Mouse (Mus musculus): ENCODE measurements at regions not wholly inside any gene's neighbourhood (a gene's known extent, or its start where the extent isn't known, plus 50 kb on each side); places are given as distances from the start of the nearest gene placed in this dataset.

DNA sequence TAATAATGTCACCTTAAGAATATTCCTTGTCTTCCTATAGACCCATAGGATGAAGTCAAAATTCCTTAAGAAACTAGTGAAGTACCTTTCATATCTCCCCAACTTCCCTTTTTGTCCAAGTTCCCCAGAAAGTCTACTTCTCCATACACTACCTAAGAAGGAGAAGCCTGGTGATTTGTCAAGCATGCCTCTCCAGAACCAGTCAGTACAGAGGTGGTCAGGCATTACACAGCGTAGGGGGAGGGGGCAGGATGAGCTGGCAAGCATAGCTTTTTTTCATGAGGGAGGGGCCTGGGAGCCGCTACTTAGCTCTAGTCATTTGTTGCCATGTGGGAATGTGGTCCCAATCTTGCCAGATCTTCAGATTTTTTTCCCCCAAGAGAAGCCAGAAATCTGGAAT is 54.0 kb upstream of the Satb2 start:
- no peak for DNase-seq (ENCODE audit: low spot score in 2 of 2)

DNA sequence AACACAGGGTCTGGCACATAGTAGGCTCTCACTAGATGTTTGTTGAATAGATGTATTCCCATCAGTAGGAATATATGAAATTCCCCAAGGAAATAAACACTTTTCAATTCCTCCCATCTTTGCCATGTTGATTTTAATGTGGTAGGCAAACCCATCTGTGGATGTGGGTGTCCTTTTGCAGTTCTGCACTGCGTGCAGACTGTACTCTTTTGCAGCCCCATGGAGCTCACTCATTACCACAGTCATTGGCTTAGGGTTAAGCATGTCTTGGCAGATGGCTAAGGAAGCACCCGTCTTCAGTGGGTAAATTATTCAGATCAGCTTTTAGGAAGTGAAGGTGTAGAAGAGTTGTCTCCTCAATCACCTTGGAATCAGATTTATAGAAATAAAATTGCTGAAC is 54.8 kb upstream of the Satb2 start:
- DNase-seq (ENCODE audit: low spot score in 2 of 2) = no peak

DNA sequence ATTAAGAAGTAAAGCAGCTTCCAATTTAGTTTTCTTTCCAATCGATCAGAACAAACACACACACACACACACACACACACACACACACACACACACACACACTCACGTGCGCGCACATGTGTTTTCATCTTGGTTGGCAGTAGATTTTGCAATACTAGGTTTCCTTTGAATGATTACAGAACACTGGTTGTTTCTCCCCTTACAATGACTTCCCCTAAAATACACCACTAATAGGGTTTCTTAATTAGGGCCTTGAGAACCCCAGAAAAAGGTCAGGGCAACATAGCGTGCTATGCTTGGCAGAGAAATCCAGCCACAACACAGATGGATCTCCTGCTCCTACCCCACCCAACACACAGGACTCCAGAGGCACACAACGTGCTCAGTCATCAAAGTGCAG is 56.0 kb upstream of the Satb2 start:
- no peak for DNase-seq (ENCODE audit: low spot score in 2 of 2)

DNA sequence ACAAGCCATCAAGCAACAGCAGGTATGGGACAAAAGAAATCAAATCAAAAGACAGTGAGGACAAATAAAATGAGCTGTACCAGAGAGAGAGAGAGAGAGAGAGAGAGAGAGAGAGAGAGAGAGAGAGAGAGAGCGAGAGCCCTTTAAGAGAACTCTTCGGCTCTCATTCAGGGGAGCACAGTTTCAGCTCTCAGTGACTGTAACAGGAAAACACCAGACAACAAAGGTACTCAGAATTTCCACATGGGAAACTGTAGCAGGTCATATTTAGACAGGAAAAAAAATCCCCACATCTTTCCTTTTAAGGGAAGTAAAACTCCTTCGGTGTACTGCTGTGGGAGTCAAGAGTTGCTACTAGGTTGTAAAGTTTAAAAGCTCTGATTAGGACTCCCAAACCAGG is 57.9 kb upstream of the Satb2 start:
- no peak for DNase-seq (ENCODE audit: low spot score in 2 of 2)

DNA sequence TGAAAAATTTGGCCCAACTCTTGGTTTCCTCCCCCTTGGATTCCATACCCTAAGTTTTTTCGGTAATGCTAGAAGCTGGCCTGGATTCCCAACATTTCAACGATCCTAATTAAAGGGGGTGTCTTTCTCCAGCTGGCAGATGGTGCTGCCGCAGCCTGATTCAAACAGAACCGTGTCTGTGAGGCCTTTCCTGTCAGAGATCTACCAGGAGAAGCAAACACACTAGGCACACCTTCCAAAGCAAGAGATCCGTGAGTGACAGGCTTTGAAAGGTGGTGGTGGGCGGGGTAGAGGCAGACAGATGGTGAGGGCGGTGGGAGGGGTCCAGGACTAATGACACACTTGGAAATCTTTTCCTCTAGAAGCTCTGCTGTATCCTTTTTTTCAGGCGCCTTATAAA is 61.8 kb upstream of the Satb2 start:
- DNase-seq (ENCODE audit: low spot score in 2 of 2) = peak; percentile 3 to 14

DNA sequence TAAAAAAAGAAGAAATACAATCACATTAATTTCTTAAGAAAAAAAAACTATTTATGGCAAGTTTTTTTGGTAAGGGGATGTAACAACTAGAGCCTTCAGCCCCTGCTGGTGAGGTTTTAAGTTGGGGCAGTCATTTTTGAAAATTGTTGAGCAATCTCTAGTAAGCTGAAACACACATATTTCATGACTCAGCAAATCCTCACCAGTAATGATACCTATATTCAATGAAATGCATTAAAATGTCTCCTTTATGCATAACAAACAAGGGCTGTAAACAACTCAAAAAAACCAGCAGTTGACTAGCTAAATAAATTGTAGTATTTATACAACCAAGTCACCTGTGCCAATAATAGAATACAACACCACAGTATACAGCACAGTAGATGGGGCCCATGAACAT is 63.1 kb upstream of the Satb2 start:
- no peak for DNase-seq (ENCODE audit: low spot score in 2 of 2)

DNA sequence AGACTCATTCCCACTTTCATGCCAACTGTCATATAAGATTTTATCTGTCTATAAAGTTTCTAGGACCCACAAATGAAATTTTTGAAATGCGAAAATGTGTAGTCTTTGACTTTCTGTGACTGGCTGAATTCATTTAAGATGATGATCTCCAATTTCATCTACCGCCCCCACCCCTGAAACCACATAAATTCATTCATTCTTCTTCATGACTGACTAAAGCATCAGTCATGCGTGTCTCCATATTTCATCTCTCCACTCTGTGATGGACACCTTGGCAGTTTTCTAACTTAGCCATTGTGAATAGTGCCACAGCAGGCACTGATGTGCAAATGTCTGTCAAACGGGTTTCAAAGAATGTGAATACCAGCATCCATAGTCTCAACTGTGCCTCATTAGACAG is 75.4 kb upstream of the Satb2 start:
- no peak for DNase-seq (ENCODE audit: low spot score in 2 of 2)

DNA sequence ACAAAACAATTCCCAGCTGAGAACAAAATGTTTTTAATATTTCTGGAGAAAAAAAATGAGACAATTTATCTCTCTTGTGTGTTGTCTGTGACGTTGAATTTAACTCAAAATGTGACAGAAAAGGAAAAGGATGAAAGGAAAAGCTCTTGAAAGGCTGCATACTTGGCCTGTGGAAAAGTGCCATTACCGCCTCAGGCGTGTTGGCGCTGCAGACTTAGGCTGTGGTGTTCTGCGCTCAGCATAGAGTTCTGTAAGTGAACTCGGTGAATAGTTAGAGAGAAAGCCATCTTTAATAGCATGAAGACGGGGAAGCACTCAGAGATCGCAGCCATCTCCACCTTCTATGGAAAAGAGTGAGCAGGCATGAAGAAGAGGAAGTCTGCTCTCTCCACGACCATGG is 77.5 kb upstream of the Satb2 start:
- DNase-seq (ENCODE audit: low spot score in 2 of 2) = no peak

DNA sequence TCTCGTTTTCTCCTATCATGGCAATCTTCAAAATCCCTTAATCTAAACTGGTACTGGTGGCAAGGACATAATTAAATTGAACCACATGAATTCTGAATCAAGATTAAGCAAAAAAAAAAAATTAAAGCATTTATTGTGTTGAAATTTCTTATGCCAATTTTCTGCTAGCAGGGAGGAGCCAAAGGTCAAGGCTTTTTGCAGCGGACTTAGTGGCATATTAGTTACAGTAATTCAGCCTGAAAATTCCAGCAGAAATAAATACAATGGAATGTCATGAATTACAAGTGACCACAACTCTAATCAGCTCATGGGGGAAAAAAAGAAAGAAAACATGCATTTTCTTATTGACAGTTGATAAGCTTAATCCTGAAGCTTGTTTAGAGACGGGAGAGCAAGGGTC is 80.8 kb upstream of the Satb2 start:
- DNase-seq (ENCODE audit: low spot score in 2 of 2) = no peak

DNA sequence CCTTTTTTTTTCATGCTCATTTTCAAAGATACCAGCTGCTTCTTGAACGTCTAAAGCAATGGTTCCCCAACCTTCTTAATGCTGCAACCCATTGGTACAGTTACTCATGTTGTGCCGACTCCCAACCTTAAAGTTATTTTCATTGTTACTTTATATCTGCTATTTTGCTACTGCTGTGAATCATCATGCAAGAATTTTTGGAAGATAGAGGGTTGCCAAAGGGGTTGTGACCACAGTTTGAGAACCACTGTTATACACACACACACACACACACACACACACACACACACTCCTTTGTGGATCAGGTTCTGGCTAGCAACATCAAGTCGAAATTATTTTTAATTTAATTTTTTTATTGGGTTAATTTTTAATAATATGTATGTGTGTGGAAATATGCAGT is 96.8 kb upstream of the Satb2 start:
- no peak for DNase-seq (ENCODE audit: low spot score in 2 of 2)

DNA sequence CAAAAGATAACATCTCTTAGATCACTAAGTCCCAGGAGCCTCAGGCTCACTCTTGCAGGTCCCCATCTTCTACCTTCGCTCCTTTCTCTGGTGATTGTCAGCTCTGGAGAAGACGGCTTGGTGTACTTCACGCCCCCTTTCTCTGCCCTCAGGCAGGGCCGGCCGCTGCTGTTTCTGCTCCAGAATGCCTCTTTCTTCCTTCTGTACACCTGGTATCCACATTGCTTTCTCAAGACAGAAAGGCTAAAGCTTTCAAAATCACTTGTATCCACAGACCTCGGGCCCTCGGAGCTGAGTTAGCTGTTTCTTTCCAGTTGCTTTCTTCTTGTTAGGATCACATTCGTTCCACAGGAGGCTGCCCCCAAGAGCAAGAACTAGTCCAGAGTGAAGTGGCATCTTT is 98.2 kb upstream of the Satb2 start:
- DNase-seq (ENCODE audit: low spot score in 2 of 2) = no peak

DNA sequence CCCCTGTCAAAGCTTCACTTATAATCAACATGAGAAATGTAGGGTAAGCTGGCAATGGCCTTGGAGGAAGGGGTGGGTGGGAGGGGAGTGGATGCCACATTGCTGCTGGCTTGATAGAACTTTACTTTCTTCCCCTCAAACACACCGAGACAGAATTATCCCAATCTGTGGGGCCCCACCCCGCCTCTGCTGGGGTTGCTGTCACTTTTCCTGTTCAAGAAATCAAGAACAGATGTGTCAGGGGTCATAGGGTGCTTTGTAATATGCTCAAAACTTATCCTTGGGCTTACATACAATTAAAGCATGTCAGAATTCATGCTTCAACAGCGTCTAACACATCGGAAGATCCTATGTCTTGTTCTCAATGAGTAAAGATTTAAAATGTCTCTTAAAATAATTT is 101.9 kb upstream of the Satb2 start:
- DNase-seq (ENCODE audit: low spot score in 2 of 2) = no peak

DNA sequence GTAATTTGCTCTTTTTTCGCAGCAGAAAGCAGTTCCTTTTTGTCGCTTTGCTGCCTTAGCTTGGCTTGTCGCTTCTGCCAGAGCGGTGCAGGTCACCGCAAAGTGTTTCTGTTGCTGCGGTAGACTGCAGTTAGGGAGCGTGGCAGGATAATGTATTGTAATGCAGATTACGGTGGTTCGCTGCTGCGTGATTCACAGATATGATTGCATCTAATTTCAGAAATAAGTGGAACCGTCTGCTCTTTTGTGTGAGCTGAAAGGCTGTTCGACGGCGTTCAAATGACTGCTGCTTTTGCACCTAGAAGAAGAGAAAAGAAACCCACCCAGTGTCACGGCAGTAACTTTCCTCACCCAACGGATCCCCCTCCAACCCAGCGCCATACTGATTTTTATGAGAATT is 104.7 kb upstream of the Satb2 start:
- peak; percentile 6 to 7 for DNase-seq (ENCODE audit: low spot score in 2 of 2)

DNA sequence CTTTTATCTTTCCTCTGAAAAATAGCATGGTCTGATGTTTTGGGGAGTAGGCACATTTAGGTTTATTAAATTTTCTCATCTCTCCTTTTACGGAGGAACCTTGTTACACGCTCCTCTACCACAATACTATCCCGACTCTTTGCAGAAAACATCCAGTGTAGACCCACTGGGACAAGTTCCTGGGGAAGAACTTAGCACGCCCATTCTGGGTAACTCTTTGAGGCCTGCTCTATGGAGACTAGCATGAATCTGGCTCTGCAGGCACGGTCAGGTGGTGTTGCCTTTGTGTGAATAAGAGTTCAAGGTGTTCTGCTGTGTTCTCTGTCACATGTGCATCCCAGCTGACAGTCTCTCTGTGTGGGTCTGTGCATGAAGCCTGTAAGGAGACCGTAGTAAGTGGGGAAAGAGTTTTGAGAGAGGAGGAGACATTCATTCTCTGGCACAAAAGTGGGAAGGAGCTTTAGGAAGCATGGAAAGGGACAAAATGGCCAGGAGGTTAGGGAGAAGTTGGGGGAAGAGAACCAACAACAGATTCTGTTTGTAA is 105.2 kb upstream of the Satb2 start:
- DNase-seq (ENCODE audit: low spot score in 2 of 2) = no peak

DNA sequence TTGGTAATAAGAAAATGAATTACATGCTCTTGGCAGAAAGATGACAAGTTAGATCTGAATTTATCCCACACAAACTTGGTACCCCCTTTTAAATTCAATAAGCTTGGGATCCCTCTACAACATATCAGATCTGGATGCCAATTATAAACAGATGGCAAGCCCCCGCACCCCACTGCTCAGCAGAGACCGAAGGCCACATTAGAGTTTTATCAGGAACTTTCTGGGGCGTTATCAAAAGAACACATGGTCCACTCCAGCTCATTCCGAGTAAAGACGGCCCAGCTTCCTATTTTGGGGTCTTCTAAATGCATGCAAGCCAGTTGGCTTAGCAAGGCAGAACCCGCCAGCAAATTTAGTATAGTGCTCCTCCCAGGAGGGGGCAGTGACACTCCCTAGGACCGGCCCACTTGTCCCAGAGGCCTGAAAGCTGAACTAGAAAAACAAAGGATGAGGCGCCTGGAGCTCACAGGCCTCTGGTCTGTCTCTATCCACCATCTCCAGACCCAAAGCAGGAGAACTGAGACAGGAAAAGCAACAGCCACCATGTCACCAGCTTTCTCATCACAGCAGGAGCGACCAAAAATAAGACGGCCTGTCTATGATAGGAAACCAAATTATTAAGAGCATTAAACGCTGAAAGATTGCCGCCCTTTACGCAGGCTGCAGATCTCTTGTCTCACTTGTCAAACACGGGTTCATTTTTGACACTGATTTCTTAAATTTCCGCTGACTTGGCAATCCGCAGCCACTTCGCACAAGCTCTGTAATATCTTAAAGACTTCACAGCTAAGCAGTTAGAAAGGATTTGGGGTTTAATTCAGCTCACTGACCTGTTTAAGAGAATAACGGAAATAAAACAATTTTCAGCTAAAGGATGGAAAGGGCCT is 117.2 kb upstream of the Satb2 start:
- no peak for DNase-seq (ENCODE audit: low spot score in 2 of 2)

DNA sequence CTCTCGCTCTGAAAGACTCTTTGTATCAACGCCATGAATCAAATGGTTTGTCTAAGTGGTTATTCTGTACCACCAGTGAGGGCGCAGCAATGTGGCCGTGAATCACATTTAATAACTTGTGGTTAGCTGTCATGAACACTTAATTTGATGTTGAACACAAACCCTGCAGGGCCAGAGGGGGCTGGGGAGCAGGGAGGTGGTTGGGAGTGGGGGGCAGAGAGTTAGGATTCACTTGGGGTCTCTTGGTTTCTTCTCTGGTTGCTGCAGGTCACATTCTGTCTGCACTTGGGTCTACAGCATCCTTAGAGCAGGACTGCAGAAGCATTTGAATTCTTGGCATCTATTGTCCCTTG is 117.8 kb upstream of the Satb2 start:
- DNase-seq (ENCODE audit: low spot score in 2 of 2) = no peak

DNA sequence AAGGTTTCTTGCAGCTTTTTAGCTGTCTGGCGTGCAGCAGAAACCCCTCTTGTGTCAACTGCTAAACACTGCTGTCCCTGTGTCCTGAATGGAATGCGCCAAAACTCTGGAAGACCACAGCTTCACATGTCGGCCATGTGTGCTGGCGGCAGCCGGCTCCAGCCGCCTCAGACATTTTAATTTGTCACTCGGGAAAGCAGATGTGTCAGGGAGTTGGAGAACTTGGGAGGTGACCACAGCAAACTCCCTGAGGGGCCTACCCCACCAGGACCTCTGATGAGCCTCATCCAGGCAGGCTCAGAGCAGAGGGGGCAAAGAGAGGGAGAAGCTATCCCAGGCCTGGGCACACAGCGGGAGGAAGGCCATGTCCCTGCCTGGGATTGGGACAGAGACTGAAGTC is 118.3 kb upstream of the Satb2 start:
- no peak for DNase-seq (ENCODE audit: low spot score in 2 of 2)

DNA sequence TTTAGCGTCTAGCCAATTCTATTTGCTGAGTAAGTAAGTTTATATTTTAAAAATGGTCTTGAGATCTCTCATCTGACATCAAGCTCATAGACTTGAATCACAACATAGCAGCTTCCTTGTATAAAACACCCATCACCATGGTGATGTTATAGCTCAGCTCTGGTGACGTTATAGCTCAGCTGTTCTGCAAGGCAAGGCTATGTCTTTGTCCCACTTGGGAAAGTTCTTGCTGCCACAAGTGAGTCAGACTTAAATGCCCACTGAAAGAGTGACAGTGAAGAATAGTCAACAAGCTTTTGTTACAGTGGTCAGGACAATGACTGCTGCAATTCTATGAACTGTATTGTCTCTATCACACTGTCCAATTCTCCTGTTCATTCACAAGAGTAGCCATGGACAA is 122.2 kb upstream of the Satb2 start:
- no peak for DNase-seq (ENCODE audit: low spot score in 2 of 2)

DNA sequence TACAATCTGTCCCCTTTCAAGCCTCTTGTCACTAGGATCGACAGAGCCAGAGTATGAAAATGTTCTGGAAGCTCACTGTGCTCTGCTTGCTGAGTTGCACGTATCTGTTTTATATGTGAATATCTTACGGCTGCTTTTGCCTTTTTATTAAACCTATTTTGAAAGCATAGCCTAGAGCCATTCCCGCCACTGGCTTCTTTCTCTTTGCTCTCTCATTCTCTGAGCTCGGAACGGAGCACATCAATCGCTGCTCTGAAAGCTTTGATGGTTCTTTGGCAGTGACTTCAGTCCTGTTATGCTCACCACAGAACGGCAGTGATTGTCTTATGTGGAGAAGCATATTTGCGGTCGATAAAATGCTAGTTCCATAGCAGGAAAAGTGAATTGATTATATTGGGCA is 128.9 kb upstream of the Satb2 start:
- no peak for DNase-seq (ENCODE audit: low spot score in 2 of 2)

DNA sequence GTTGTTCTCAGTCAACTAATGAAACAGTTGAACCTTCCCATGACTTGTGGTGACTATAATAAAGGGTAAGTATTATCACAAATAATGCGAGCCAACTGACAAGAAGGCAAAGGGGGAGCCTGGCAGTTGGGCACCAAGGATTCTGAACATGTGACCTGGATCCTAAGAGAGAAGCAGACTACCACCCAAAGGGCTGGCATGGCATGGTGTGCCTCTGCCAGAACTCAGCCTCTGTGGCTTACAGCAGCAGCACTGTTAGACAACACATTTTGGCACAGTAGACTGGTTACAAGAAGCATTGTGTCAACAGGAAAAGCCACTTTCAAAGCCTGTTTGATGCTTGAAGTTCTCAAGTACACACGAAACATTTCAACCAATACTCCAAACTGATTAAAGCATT is 142.2 kb upstream of the Satb2 start:
- no peak for DNase-seq (ENCODE audit: low spot score in 2 of 2)

DNA sequence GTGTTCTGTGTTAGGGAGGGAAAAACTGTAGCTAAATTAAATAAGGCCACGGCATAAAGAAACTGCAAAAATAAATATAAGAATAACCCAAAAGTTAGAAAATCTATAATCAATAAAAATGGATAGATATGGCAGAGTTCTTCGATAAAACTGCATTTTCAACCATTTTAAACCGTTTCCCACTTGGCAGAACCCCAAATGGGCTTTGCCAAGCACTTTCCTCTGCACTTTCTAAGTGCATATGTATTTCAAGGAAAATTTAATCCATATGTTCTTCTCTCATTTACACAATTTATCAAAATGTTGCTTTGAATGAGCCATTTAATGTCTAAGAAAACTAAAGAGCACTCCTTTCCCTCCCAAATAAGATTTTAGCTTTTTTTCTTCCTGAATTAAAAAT is 165.7 kb upstream of the Satb2 start:
- no peak for DNase-seq (ENCODE audit: low spot score in 2 of 2)

DNA sequence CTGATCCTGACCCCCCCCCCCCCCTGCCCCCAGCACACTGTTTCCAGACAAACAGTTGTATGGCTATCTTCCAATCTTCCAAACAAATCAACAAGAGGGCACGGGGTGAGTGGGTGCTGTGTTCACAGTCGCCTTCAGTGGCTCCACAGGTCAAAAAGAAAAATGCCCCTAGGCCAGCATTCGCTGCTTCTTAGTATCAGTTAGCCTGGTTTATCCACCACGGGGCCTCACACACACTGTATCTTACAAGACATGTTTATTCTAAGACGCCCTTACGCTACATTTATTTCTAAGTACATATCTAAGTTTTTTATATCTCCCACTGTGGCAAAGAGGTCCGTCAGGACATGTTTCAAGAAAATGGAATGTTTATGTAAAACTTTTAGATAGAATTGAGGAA is 177.4 kb upstream of the Satb2 start:
- DNase-seq (ENCODE audit: low spot score in 2 of 2) = no peak

DNA sequence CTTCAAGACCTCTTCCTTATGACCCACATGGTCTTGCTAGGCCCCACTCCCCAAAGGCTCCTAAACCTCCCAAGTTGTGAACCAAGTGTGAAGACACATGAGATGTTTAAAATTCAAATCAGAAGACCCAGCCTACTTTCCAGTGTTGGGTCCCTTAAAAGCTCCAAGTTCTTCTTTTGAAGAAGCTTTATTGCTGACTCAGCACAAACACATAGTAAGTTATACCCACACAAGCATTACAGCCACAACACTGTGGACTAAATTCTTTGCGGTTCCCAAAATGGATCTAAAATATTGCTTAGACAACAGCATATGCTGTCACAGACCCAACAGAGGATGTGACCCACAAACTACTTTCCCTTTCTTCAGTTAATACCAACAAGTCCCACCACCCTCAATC is 186.0 kb upstream of the Satb2 start:
- no peak for DNase-seq (ENCODE audit: low spot score in 2 of 2)

DNA sequence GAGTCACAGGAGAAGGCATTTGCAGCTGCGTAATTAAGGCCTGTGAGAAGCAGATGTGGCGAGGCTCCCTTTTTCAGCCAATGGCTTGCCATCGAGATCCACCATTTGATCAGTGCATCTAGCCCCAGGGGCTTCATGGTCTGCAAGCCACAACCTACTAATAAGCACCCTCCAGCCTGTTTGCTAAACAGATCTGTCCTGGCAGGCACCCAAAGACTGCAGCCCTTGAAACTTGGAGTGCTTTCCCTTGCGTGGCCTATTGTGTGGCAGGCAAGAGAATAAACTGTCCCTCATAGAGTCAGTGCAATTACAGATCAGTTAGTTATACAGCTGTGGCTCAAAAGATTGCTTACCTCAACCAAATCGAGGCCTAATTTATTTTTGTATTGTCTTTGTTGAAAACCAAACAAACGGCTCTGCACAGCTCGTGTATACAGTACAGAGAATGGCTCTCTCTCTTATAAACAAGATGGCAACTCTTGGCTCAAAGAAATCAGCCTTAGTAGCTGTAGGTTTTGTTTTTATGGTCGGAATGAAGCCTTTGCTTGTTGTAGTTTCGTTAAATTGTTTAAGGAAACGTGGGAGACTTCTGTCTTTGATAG is 195.9 kb upstream of the Satb2 start:
- DNase-seq (ENCODE audit: low spot score in 2 of 2) = no peak

Measured in right cerebral cortex, adult 2 months (tissue).